9 mouse cellular contexts compared by ENCODE assay signal in genomic region chr5:149375074-149375888, GRCm38 (mm10). TPM values are rescaled to one million over a fixed set of nuclear protein-coding genes. Genes with fewer than 3 reads are reported as not detected.
DNase-seq lines count a peak whose midpoint lies in the region; ATAC-seq lines count a peak whose summit lies in the region.
"Had no signal": no experiment of that assay in that cellular context is flagged by ENCODE, and none has a peak within 500 bp of the region (broad histone marks: within the 10 kb centered on the region; RNA-seq: fewer than 3 reads in every experiment).

No protein-coding gene starts in this region.

- H3K9ac ChIP-seq in heart, embryonic 16.5 days (ENCODE audit: low read length): peak overlapping the region; percentile 58; the same call in 1 of the 2 replicates
- H3K9ac ChIP-seq in forebrain, embryonic 15.5 days (replicated peaks): peak overlapping the region; percentile 43
- H3K9ac ChIP-seq in midbrain, embryonic 11.5 days (ENCODE audit: low read length): peak overlapping the region; percentile 43

- no peaks in the 10 kb centered on the region; the same call in 1 of the 2 replicates for H3K27me3 ChIP-seq in heart, embryonic 16.5 days (ENCODE audit: control insufficient read depth, insufficient read depth, low read length)
- no peaks in the 10 kb centered on the region for H3K27me3 ChIP-seq in forebrain, embryonic 15.5 days
- no peaks in the 10 kb centered on the region for H3K27me3 ChIP-seq in midbrain, embryonic 11.5 days (ENCODE audit: control insufficient read depth, insufficient read depth, low read length)

- 38% methylated on average over 14 of the region's 14 CpGs for WGBS in heart, embryonic 16.5 days
- 35% methylated on average over 14 of the region's 14 CpGs for WGBS in forebrain, embryonic 15.5 days
- 52% methylated on average over 14 of the region's 14 CpGs for WGBS in midbrain, embryonic 11.5 days

- no peak for DNase-seq in heart, postnatal 10 days
- peak; percentile 64 for DNase-seq in MN1 (ENCODE audit: low spot score)
- peak; percentile 87 for DNase-seq in midbrain, embryonic 11.5 days (ENCODE audit: low spot score, missing footprints)
- no peak for DNase-seq in right cerebral cortex, postnatal 4 days
- DNase-seq in right cerebral cortex, postnatal 10 days (ENCODE audit: low spot score in 2 of 2): no peak
- no peak for DNase-seq in ovary, postnatal 14 days (ENCODE audit: low spot score)

- H3K27ac ChIP-seq in heart, embryonic 16.5 days (ENCODE audit: low read length): peak overlapping the region; percentile 26; the same call in 1 of the 2 replicates
- H3K27ac ChIP-seq in forebrain, embryonic 15.5 days (replicated peaks): peak overlapping the region; percentile 67
- H3K27ac ChIP-seq in midbrain, embryonic 11.5 days (ENCODE audit: low read depth, low read length): peak overlapping the region; percentile 41; the same call in 1 of the 2 replicates

- H3K4me3 ChIP-seq in heart, embryonic 16.5 days (ENCODE audit: low read length): peak overlapping the region; percentile 21; the same call in 1 of the 2 replicates
- H3K4me3 ChIP-seq in forebrain, embryonic 15.5 days: no peak overlapping the region
- H3K4me3 ChIP-seq in midbrain, embryonic 11.5 days (ENCODE audit: low read depth, low read length): no peak overlapping the region

- intact Hi-C loops in heart, postnatal 10 days (cut with DNase I): no loop called here

- H3K4me2 ChIP-seq in heart, embryonic 16.5 days (ENCODE audit: low read depth, low read length): peak overlapping the region; percentile 43
- peak overlapping the region; percentile 29 for H3K4me2 ChIP-seq in forebrain, embryonic 15.5 days (replicated peaks)
- H3K4me2 ChIP-seq in midbrain, embryonic 11.5 days: peak overlapping the region; percentile 19; the same call in 1 of the 2 replicates

- H3K9me3 ChIP-seq in heart, embryonic 16.5 days (replicated peaks; ENCODE audit: control insufficient read depth, low read length): no peaks in the 10 kb centered on the region
- H3K9me3 ChIP-seq in forebrain, embryonic 15.5 days: no peaks in the 10 kb centered on the region
- H3K9me3 ChIP-seq in midbrain, embryonic 11.5 days (ENCODE audit: control insufficient read depth, low read length): no peaks in the 10 kb centered on the region

- ATAC-seq in heart, embryonic 16.5 days (replicated peaks; ENCODE audit: extremely low read depth, insufficient read depth, low FRiP score): no peak
- 0 out of 2 replicates have a peak, but pooled peaks have one; percentile 2 for ATAC-seq in forebrain, embryonic 15.5 days (replicated peaks)
- no peak for ATAC-seq in midbrain, embryonic 11.5 days (ENCODE audit: low FRiP score)

- H3K36me3 ChIP-seq in heart, embryonic 16.5 days (ENCODE audit: control insufficient read depth, insufficient read depth): no peaks in the 10 kb centered on the region
- H3K36me3 ChIP-seq in forebrain, embryonic 15.5 days: no peaks in the 10 kb centered on the region
- H3K36me3 ChIP-seq in midbrain, embryonic 11.5 days (ENCODE audit: control insufficient read depth, insufficient read depth, low read length): no peaks in the 10 kb centered on the region
- H3K36me3 ChIP-seq: G1E had no signal

- peaks cover 26% of the 10 kb centered on the region for H3K4me1 ChIP-seq in heart, embryonic 16.5 days (ENCODE audit: control insufficient read depth, insufficient read depth, low read length)
- peaks cover 36% of the 10 kb centered on the region for H3K4me1 ChIP-seq in forebrain, embryonic 15.5 days
- H3K4me1 ChIP-seq in midbrain, embryonic 11.5 days (ENCODE audit: control insufficient read depth, insufficient read depth, low read length): peaks cover 28% of the 10 kb centered on the region

RNA-seq across cellular contexts. Expression of gene Medag, which starts 36.3 kb away (rescaled TPM):
- 1.6 and 2.2 TPM in 2 replicates for polyA plus RNA-seq in heart, embryonic 16.5 days (2015; fragmentation: Nextera tagmentation; extraction: Ambion mirVana)
- 10 to 100 TPM; 18.3 to 22.4 TPM for total RNA-seq in heart, postnatal 10 days (2021)
- polyA plus RNA-seq in forebrain, embryonic 15.5 days (2015; fragmentation: Nextera tagmentation; extraction: Ambion mirVana): 0.95 and 1.7 TPM in 2 replicates
- polyA plus RNA-seq in midbrain, embryonic 11.5 days (2014; fragmentation: Nextera tagmentation; extraction: Ambion mirVana): 0.51 and 0.66 TPM in 2 replicates
- polyA plus RNA-seq: G1E had no signal

Comparison
In these comparisons a context has a peak if more than half of its experiments do, and no peak if none do; other contexts are left out.
1. DNase-seq: peak in MN1 (single experiment) and midbrain, embryonic 11.5 days (single experiment); none in heart, postnatal 10 days (0 of 2), right cerebral cortex, postnatal 4 days (single experiment), right cerebral cortex, postnatal 10 days (0 of 2) and ovary, postnatal 14 days (single experiment).
2. Peak in every context shown above with its lines, with median percentiles within 50 percentile points of each other: H3K27ac ChIP-seq, H3K4me2 ChIP-seq and H3K9ac ChIP-seq.